Mouse (Mus musculus) liver, postnatal 0 days (tissue): ENCODE results near the gene Amdhd1. TPM values are rescaled to one million over a fixed set of nuclear protein-coding genes. Genes with fewer than 3 reads are reported as not detected.

Experiments used
- ATAC-seq: fragments of 200-750 bp; cut with Nextera tagmentation; 2 replicates; pipeline ENCODE4 v1.8.0; 2017; ENCODE audit warnings: mild to moderate bottlenecking, moderate library complexity
- DNase-seq: peaks from one replicate; pipeline ENCODE4 v3.0.0-alpha.2; 2016
- H3K27ac ChIP-seq: fragments of 300-500 bp; sonication (generic); 2 replicates; pipeline ENCODE4 v1.5.1; 2014; ENCODE audit warnings: antibody characterized with exemption, moderate library complexity, mild to moderate bottlenecking, low read depth
- H3K27me3 ChIP-seq: fragments of 300-500 bp; sonication (generic); 2 replicates; pipeline ENCODE4 v1.6.1; 2014; ENCODE audit warnings: low read length, control low read depth, mixed read lengths; ENCODE audit not compliant: insufficient read depth
- H3K36me3 ChIP-seq: fragments of 300-500 bp; sonication (generic); replicated peaks from 2 replicates; pipeline ENCODE4 v1.6.1; 2014; ENCODE audit warnings: mild to moderate bottlenecking, control low read depth, low read length, moderate library complexity, mixed read lengths; ENCODE audit not compliant: insufficient read depth
- H3K4me1 ChIP-seq: fragments of 300-500 bp; sonication (generic); 2 replicates; pipeline ENCODE4 v1.6.1; 2014; ENCODE audit warnings: antibody characterized with exemption, mild to moderate bottlenecking, control low read depth; ENCODE audit not compliant: insufficient read depth
- H3K4me2 ChIP-seq: fragments of 300-500 bp; sonication (generic); 2 replicates; pipeline ENCODE4 v1.6.1; 2014; ENCODE audit warnings: low read depth, mild to moderate bottlenecking, low read length, moderate library complexity, mixed read lengths
- H3K4me3 ChIP-seq: fragments of 300-500 bp; sonication (generic); 2 replicates; pipeline ENCODE4 v1.5.1; 2014; ENCODE audit warnings: low read depth, low read length
- H3K9ac ChIP-seq: fragments of 300-500 bp; sonication (generic); replicated peaks from 2 replicates; pipeline ENCODE4 v1.6.1; 2014; ENCODE audit warnings: mild to moderate bottlenecking, moderate library complexity
- H3K9me3 ChIP-seq: fragments of 300-500 bp; sonication (generic); 2 replicates; pipeline ENCODE4 v1.6.1; 2016; ENCODE audit warnings: mild to moderate bottlenecking, control low read depth, low read length, mixed read lengths
- CTCF ChIP-seq: sonication (generic); IDR thresholded peaks from 2 replicates; pipeline ENCODE4 v1.5.1; 2016; ENCODE audit warnings: antibody characterized with exemption, low read depth
- EP300 ChIP-seq: IDR thresholded peaks from 2 replicates; pipeline ENCODE4 v1.6.1; 2016; ENCODE audit warnings: antibody characterized with exemption, low read depth, mild to moderate bottlenecking
- WGBS: fragments of 180-500 bp; shearing (Covaris S2); extraction: QIAGEN DNeasy Blood & Tissue Kit; methylation state at CpG from one replicate; pipeline ENCODE4 v1.1.7; 2014; ENCODE audit not compliant: insufficient replicate concordance; 5-methylcytosine and 5-hydroxymethylcytosine counted together
- polyA plus RNA-seq: library from polyadenylated mRNA; unstranded; fragments of >200 nt; fragmentation: Nextera tagmentation; extraction: Ambion mirVana; gene quantifications from 2 replicates; pipeline ENCODE4 v1.2.1, GENCODE M21; 2015

Gene Amdhd1
- polyA plus RNA-seq, 1 experiment from 2014 or later = 80.3 TPM

DNA sequence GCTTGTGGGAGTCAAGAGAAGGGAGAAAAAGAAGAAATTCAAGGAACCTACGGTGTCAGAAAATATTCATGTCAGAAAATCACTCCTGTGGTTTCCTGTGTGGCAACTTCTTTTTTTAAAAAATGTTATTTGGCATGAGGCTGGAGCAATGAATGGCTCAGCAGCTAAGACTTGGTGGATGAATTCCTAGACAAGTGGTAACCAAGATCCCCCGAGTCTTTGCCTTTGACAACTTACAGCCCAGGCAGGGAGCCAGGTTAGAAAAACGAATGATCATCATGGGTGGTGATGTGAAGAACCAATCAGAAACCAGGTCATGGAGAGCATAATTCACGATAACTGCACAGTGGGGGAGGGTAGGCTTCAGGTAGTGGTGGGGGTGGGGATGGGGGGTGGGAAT, 18.8 kb downstream of the Amdhd1 start:
- no peak overlapping the region for H3K4me3 ChIP-seq
- WGBS = 20% methylated on average over 4 of the region's 4 CpGs
- H3K27ac ChIP-seq = peak overlapping the region; percentile 57
- peak; percentile 62 for ATAC-seq
- TF ChIP-seq EP300 (no peak), CTCF (no peak)
- 0 out of 2 replicates have a peak, but pooled peaks cover 3% of the 10 kb centered on the region for H3K36me3 ChIP-seq
- no peak for DNase-seq
- no peak overlapping the region for H3K9ac ChIP-seq
- no peaks in the 10 kb centered on the region for H3K27me3 ChIP-seq
- no peak overlapping the region for H3K4me2 ChIP-seq
- peaks cover 14% of the 10 kb centered on the region for H3K4me1 ChIP-seq
- H3K9me3 ChIP-seq = no peaks in the 10 kb centered on the region

DNA sequence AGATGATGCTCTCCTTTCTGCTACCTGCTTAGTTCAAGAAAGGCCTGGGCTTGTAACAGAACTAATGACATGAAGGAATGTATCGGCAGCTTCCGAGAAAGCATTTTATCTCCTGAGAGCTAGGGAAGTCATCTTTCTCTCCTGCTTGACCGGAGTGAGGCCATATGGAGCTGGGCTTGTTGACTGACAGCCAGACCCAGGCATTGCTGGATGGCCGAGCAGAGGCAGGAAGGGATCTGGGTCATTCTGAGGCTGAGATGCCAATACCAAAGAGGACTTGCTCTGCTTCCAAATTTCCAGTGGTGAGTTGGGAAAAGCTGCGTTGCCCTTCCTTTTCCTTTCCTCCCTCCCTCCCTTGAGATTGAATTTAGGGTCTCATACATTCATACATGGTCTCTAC, 20.1 kb downstream of the Amdhd1 start:
- no peak for TF ChIP-seq EP300
- no peak for TF ChIP-seq CTCF
- ATAC-seq (no peak), DNase-seq (no peak)
- H3K27me3 ChIP-seq = no peaks in the 10 kb centered on the region
- H3K9ac ChIP-seq = no peak overlapping the region
- no peak overlapping the region for H3K27ac ChIP-seq
- 0 out of 2 replicates have a peak, but pooled peaks cover 3% of the 10 kb centered on the region for H3K36me3 ChIP-seq
- H3K4me2 ChIP-seq = no peak overlapping the region
- peaks cover 10% of the 10 kb centered on the region for H3K4me1 ChIP-seq
- H3K4me3 ChIP-seq = no peak overlapping the region
- WGBS = 80% methylated on average over 5 of the region's 5 CpGs
- H3K9me3 ChIP-seq = no peaks in the 10 kb centered on the region

DNA sequence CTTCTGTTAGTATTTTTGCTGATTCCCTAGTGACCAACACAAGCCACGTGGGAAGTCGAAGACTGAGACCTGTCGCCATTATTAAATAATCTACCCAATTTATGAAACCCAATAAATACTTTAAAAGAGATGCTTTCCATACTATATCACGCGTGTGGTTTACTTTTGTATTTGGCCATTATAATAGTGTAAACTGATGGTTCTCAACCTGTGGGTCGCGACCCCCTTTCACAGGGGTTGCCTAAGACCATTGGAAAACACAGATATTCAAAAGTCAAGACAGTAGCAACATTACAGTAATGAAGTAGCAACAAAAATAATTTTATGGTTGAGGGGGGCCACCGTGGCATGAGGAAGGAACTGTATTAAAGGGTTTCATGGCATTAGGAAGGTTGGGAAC, 20.7 kb downstream of the Amdhd1 start:
- no peaks in the 10 kb centered on the region for H3K27me3 ChIP-seq
- H3K4me3 ChIP-seq = no peak overlapping the region
- no peak for ATAC-seq
- 0 out of 2 replicates have a peak, but pooled peaks cover 3% of the 10 kb centered on the region for H3K36me3 ChIP-seq
- TF ChIP-seq CTCF (no peak), EP300 (no peak)
- DNase-seq = no peak
- H3K9me3 ChIP-seq = no peaks in the 10 kb centered on the region
- H3K4me1 ChIP-seq = peaks cover 10% of the 10 kb centered on the region
- WGBS = 86% methylated on average over 8 of the region's 8 CpGs
- H3K9ac ChIP-seq = no peak overlapping the region
- no peak overlapping the region for H3K4me2 ChIP-seq
- H3K27ac ChIP-seq = no peak overlapping the region

DNA sequence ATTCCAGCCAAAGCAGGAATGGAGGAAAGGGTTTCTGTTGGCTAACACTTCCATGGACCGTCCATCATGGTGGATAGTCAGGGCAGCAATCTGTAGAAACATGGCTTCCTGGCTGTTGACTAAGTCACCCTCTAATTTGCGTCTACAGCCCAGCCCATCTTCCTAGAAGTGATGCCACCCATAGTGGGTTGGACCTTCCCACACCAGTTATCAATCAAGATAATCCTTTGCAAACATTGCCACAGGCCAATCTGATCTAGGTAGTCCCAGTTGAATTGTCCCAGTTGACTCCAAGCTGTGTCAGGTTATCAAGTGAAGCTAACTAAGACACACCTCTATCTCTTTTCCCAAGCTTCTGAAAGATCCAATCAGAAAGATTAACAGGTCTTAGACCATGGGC, 21.2 kb downstream of the Amdhd1 start:
- Histone ChIP-seq H3K4me3 (no peak overlapping the region), H3K9me3 (no peaks in the 10 kb centered on the region), H3K36me3 (0 out of 2 replicates have a peak, but pooled peaks cover 3% of the 10 kb centered on the region), H3K27me3 (no peaks in the 10 kb centered on the region), H3K27ac (peak overlapping the region; percentile 42; the same call in 1 of the 2 replicates), H3K4me2 (no peak overlapping the region), H3K4me1 (peaks cover 10% of the 10 kb centered on the region), H3K9ac (no peak overlapping the region)
- TF ChIP-seq EP300 = no peak
- TF ChIP-seq CTCF = no peak
- DNase-seq (no peak), ATAC-seq (no peak)
- 59% methylated on average over 2 of the region's 2 CpGs for WGBS

DNA sequence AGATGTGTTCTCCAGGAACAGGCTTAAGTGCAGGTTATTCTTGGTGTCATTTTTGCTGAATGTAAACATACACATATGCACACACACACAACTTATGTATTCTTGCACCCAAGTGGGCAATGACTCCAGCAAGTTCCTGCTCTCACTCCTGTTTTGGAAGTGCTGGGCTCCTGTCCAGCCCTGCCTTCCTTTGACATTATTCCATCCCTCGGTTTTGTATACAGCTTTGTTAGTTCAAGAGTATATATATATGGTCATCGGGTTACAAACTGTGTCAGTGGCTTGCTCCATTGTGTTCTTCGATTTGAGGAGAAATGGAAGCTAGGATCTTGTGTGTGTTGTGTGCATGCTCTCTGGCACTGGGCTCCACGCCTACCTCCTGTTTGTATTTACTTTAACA, 21.6 kb downstream of the Amdhd1 start:
- no peak for DNase-seq
- peak overlapping the region; percentile 42; the same call in 1 of the 2 replicates for H3K27ac ChIP-seq
- no peak for ATAC-seq
- TF ChIP-seq EP300 = no peak
- no peak for TF ChIP-seq CTCF
- no peaks in the 10 kb centered on the region for H3K9me3 ChIP-seq
- 0 out of 2 replicates have a peak, but pooled peaks cover 3% of the 10 kb centered on the region for H3K36me3 ChIP-seq
- no peak overlapping the region for H3K4me2 ChIP-seq
- 65% methylated on average over 4 of the region's 4 CpGs for WGBS
- peaks cover 10% of the 10 kb centered on the region for H3K4me1 ChIP-seq
- H3K27me3 ChIP-seq = no peaks in the 10 kb centered on the region
- H3K9ac ChIP-seq = no peak overlapping the region
- no peak overlapping the region for H3K4me3 ChIP-seq

DNA sequence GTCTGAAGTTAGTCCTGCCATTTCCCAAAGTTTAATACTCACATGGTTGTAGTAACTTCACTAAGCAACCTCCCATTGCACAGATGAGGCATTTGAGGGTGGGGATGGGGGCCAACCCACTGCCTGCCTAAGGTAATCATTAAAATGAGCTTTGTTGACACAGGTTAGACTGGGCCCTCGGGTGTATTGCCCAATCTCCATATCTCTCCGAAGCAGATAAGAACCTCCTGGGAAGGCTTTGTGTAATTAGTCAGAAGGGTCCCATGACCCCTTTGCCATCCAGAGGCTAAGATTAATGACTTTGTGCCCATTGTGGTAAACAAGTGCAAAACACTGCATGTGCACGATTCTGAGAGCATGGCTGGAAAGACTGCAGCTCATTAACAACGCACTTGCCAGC, 22.1 kb downstream of the Amdhd1 start:
- ATAC-seq = peak; percentile 66
- Histone ChIP-seq H3K4me3 (no peak overlapping the region), H3K9ac (no peak overlapping the region), H3K9me3 (no peaks in the 10 kb centered on the region), H3K27ac (peak overlapping the region; percentile 42; the same call in 1 of the 2 replicates), H3K27me3 (no peaks in the 10 kb centered on the region), H3K36me3 (0 out of 2 replicates have a peak, but pooled peaks cover 3% of the 10 kb centered on the region), H3K4me2 (no peak overlapping the region), H3K4me1 (peaks cover 10% of the 10 kb centered on the region)
- TF ChIP-seq EP300 = peak; percentile 37; the same call in 1 of the 2 replicates
- TF ChIP-seq CTCF = no peak
- WGBS = 30% methylated on average over 4 of the region's 4 CpGs
- DNase-seq = peak; percentile 26

GRCm38 (mm10) chr10:93515927-93516326, 23.9 kb downstream of the Amdhd1 start:
- Histone ChIP-seq H3K36me3 (0 out of 2 replicates have a peak, but pooled peaks cover 4% of the 10 kb centered on the region), H3K4me1 (peaks cover 5% of the 10 kb centered on the region), H3K27me3 (no peaks in the 10 kb centered on the region), H3K9ac (no peak overlapping the region), H3K4me3 (no peak overlapping the region), H3K9me3 (no peaks in the 10 kb centered on the region), H3K27ac (peak overlapping the region; percentile 84), H3K4me2 (peak overlapping the region; percentile 10; the same call in 1 of the 2 replicates)
- TF ChIP-seq CTCF (no peak), EP300 (peak; percentile 57; the same call in 1 of the 2 replicates)
- 66% methylated on average over 12 of the region's 12 CpGs for WGBS
- ATAC-seq (peak; percentile 81), DNase-seq (no peak)
